Mouse (Mus musculus) gastrocnemius, adult 2 months (tissue): ENCODE results near the gene Lurap1. TPM values are rescaled to one million over a fixed set of nuclear protein-coding genes. Genes with fewer than 3 reads are reported as not detected.

Experiments used
- DNase-seq: peaks from one replicate; pipeline ENCODE4 v3.0.0; 2022
- H3K27ac ChIP-seq: fragments of 200-600 bp; 2 replicates; pipeline ENCODE4 v1.8.1; 2022; ENCODE audit warnings: mild to moderate bottlenecking
- H3K4me3 ChIP-seq: fragments of 200-600 bp; 2 replicates; pipeline ENCODE4 v1.8.1; 2022; ENCODE audit warnings: mild to moderate bottlenecking, moderate library complexity
- CTCF ChIP-seq: fragments of 200-600 bp; IDR thresholded peaks from 2 replicates; pipeline ENCODE4 v1.8.1; 2022; ENCODE audit warnings: antibody characterized with exemption, mild to moderate bottlenecking, moderate library complexity
- intact Hi-C: fragments of 180-260 bp; cut with DNase I; formaldehyde crosslinking; loops from one replicate; pipeline ENCODE4 v1.15.1; 2025
- total RNA-seq, 2 experiments: library from RNA; stranded (reverse); gene quantifications; 2 replicates each; pipeline ENCODE4 v1.2.3; 2021

Lurap1 gene
- total RNA-seq, 2 experiments from 2014 or later = 4.9 to 6.9 TPM

DNA sequence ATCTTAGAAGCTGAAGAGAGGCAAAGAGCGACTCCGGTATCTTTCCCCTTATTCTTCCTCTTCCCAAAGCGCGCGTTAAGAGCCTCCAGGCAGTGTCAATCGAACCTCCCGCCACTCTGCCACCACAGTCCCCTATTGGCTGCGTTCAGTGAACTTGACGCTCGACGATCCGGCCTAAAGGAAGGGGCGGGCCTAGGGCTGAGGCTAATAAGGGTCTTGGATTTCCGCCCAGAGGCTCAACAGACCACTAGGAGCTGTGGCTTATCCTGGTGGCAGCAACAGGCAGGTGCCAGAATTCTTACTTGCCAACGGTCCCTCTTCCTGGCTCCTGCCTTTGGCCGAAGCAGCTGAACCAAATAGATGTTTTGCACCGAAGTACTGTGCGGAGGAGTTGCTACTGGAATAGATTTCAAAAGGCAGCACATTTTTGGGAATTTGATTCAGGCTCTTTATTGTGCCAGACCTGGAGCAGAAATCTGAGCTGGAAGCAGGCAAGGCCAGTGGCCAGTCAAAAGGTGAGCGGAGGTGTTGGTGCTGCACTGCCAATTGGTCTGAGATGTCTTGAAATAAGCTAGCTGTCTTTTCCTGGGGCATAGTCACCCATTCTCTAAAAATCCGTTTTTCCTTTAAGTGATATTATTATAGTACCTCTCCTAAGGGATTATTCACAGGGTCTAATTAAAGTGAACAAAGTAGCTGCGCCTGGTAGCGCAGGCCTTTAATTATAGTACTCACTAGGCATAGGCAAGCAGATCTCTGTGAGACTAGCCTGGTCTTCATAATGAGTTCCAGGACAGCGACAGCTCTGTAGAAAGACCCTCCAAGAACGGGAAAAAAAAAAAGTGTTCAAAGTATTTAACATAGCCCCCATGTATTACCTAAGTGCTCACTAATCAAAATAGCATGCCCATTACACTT, 27.3 kb downstream of the Lurap1 start, which contains the start of the genes Rad54l and Pomgnt1:
TSS of gene Rad54l (minus strand) at position 89 of the 918 bp plus-strand sequence.
TSS of gene Pomgnt1 (plus strand) at position 239 of the 918 bp plus-strand sequence.
- intact Hi-C loops = no loop called here
- TF ChIP-seq CTCF = peak; percentile 26
- peak within 1 kb of the TSS; percentile 81 for H3K27ac ChIP-seq

DNA sequence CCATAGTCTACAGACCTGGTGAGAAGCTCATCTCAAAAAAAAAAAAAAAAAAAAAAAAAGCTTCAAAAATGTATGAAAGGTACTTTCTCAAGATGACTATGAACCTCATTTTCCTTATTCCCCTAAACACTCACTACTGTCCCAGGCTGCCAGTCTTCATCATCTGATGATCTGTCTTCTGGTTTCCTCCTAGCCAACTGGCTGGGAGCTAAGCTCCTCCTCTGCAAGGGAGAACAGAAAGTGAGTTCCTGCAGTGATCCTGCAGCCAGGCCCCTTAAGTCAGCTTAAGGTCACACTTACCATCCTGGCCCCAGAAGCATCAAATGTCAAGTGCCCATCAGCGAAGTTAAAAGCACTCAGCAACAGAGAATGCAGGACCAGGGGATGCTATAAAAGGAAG, 28.4 kb downstream of the Lurap1 start:
- Histone ChIP-seq H3K27ac (no peak overlapping the region), H3K4me3 (no peak overlapping the region; the same call in 1 of the 2 replicates)
- TF ChIP-seq CTCF = no peak
- intact Hi-C loops = no loop called here
- DNase-seq = no peak

More for the DNA sequence above, 27.3 kb downstream of the Lurap1 start, which contains the start of the genes Rad54l and Pomgnt1:
- peak; percentile 87 for DNase-seq
- H3K4me3 ChIP-seq = peak within 1 kb of the TSS; percentile 75

DNA sequence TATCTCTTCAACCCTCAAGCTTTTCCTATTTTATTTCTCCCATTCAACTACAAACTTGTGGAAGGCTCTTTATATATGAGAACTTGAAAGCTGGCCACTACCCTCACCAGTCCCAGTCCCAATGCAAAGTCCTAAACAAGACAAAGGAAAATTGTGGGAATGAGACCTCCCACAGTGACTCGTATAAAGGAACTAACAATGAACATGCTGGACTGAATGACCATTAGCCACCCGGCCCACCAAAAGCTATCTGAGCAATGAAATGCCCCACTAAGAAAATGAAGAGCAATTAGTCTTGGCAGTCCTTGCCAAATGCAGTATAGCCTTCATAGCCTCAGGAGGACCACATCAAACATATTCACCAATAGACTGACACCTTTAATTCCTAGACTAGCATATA, 39.7 kb downstream of the Lurap1 start:
- Histone ChIP-seq H3K27ac (no peak overlapping the region), H3K4me3 (no peak overlapping the region)
- TF ChIP-seq CTCF = no peak
- no peak for DNase-seq
- intact Hi-C loops = no loop called here

DNA sequence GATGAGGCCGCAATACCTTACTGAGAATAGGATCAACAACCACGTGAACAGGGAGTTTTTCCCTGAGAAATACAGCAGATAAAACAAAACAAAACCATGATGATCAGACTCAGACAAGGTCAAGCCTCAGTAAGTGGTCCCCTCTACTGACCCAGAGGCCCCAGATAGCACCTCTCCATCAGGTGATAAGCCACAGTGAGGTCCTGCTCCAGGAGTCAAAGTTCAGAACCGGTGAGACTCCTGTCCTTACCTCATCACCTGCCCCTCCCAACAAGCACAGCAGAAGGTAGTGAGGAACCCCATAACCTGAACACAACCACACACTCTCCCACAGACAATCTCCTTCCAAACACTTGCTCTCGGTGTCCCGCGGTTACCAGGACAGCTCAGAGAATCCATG, 40.4 kb downstream of the Lurap1 start:
- DNase-seq = no peak
- intact Hi-C loops = no loop called here
- TF ChIP-seq CTCF = no peak
- Histone ChIP-seq H3K27ac (no peak overlapping the region), H3K4me3 (no peak overlapping the region)

DNA sequence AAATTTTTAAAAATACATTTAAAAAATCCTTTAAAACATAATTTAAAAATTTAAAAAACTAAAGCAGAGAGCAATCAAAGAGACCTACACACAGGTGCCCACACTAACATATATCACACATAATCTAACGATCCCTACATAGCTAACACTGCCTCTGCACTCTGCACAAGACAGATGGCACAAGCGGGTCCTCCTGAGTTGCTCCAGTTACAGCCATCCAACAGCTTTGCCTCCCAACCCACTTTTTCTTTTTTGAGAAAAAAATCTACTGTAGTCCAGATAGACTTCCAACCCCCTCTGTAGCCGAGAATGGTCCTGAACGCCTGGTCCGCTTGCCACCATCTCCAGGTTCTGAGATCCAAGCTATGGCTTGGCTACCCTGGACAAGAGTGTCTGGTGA, 45.9 kb downstream of the Lurap1 start:
- no peak for TF ChIP-seq CTCF

DNA sequence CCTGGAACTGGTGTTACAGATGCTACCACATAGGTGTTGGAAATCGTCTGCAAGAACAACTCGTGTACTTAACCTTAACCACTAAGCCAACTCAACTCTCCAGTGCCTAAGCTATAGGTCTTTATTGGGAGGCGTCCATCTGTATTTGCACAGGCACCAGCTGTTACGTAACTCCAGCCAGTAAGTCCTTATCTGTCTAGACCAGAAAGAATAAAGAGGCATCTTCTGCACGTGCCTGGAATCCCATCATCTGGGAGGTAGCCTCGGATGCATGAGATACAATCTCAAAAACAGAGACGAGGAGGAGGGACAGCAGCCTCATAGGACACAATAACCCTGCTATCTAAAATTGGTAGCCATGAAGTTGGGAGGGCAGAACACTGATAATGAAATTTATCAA, 50.2 kb downstream of the Lurap1 start:
- no peak overlapping the region for H3K27ac ChIP-seq
- intact Hi-C loops = no loop called here
- DNase-seq = no peak
- no peak for TF ChIP-seq CTCF
- no peak overlapping the region for H3K4me3 ChIP-seq

More for the DNA sequence above, 45.9 kb downstream of the Lurap1 start:
- intact Hi-C loops = no loop called here
- Histone ChIP-seq H3K4me3 (no peak overlapping the region), H3K27ac (no peak overlapping the region)
- DNase-seq = no peak

DNA sequence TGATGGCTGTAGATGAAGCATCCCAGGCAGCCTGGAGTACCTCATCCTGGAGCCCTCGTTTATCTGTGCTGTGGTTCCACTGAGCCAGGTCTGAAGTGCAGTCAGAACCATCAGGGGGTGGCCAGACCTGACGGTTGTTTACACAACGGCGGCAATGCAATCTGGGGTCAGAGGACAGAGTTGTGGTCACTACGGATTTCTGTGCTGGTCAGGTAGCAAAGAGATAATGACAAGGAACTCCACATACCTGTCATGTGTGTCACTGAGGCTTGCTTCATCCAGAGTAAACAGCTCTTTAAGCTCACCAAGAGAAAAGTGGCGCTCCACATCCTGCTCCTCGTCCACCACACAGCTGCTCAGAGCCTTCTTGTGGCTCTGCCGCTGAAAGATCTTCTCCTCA, 53.9 kb downstream of the Lurap1 start:
- Histone ChIP-seq H3K27ac (no peak overlapping the region), H3K4me3 (no peak overlapping the region)
- intact Hi-C loops = no loop called here
- no peak for DNase-seq
- TF ChIP-seq CTCF = no peak

DNA sequence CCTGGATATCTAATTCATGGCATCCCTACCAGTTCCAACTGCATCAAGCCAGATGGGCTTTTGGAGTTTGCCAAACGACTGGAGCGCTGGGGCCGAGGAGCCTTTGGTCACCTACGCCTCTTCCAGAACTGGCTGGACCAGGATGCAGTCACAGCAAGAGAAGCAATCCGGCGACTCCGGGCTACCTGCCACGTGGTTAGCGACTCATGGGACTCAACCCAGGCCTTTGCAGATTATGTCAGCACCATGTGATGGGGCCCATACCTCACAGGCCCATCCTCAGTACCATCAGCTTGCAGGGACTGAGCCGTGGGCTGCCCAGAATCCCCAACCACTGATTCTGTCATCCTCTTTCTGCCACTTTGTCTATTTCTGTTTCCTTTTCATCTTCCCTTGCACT, 54.8 kb downstream of the Lurap1 start:
- intact Hi-C loops = no loop called here
- H3K27ac ChIP-seq = no peak overlapping the region
- no peak for DNase-seq
- TF ChIP-seq CTCF = no peak
- no peak overlapping the region for H3K4me3 ChIP-seq

DNA sequence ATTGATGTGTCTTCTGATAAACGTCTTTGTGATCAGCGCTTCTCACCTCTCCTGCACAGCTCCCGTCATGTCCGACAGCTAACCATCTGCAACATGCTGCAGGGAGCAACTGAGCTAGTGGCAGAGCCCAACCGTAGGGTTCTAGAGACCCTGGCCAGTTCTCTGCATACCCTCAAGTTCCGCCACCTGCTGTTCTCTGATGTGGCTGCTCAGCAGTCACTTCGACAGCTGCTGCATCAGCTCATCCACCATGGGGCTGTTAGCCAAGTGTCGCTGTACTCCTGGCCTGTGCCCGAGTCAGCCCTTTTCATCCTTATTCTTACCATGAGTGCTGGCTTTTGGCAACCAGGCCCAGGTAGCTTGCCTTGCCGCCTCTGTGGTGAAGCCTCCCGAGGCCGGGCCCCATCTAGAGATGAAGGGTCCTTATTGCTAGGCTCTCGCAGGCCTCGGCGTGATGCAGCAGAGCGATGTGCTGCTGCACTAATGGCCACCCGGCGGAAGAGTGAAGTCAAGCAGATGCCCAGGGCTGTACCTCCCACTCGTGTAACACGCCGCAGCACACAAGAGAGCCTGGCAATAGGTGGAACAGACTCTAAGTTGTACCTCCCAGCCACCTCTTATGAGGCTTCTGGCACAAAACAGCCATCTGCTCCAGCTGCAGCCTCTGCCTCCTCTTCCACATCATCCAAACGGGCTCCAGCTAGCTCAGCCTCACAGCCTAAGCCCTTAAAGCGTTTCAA, 62.5 kb downstream of the Lurap1 start:
- peak; percentile 51 for DNase-seq

More for the DNA sequence above, 62.5 kb downstream of the Lurap1 start:
- Histone ChIP-seq H3K27ac (no peak overlapping the region), H3K4me3 (no peak overlapping the region)
- intact Hi-C loops = no loop called here
- TF ChIP-seq CTCF = no peak

Other genes with a start within 250 kb of the Lurap1 start
- not detected for gene Dmbx1, start 211.4 kb downstream of the Lurap1 start, total RNA-seq
- gene Faah, start 133.4 kb downstream of the Lurap1 start, total RNA-seq = under 1 TPM; 0.20 to 0.22 TPM
- 10 to 100 TPM; 12.3 to 16.9 TPM for gene Nsun4, start 97.5 kb downstream of the Lurap1 start, total RNA-seq
- gene Uqcrh, start 76.3 kb downstream of the Lurap1 start, total RNA-seq = 100 to 1,000 TPM; 765 to 991 TPM
- 10 to 100 TPM; 21.2 to 22.1 TPM for gene Lrrc41, start 76.1 kb downstream of the Lurap1 start, total RNA-seq
- under 1 TPM; 0.23 to 0.36 TPM for gene Rad54l, start 27.6 kb downstream of the Lurap1 start, total RNA-seq
- gene Pomgnt1, start 27.5 kb downstream of the Lurap1 start, total RNA-seq = 10 to 100 TPM; 47.9 to 50.7 TPM
- gene Tspan1, start 16.3 kb upstream of the Lurap1 start, total RNA-seq = under 1 TPM in 1 of 2 experiments, not detected in 1; 0.17 TPM
- not detected for gene 1700042G07Rik, start 22.0 kb upstream of the Lurap1 start, total RNA-seq
- gene Gm49337, start 22.0 kb upstream of the Lurap1 start, total RNA-seq = under 1 TPM in 1 of 2 experiments, not detected in 1; 0.47 TPM
- 1 to 10 TPM; 5.6 to 7.3 TPM for gene Pik3r3, start 70.3 kb upstream of the Lurap1 start, total RNA-seq